Mouse (Mus musculus) A20 (cell line): ENCODE measurements around the gene Olfr12.

Experiments
- DNase-seq: peaks from one replicate; pipeline ENCODE4 v3.0.0-alpha.2; 2011; ENCODE audit warnings: low read depth, low spot score

Gene Olfr12

GRCm38 (mm10) chr1:92617488-92617887 lies at the start of gene Olfr12:
TSS of gene Olfr12 (plus strand) at chr1:92617788.
- no peak for DNase-seq

- no peak for DNase-seq
These were observed 46.6 kb upstream of the Olfr12 start, which contains the start of gene Olfr1413 for GRCm38 (mm10) chr1:92571022-92571421. TSS of gene Olfr1413 (plus strand) at chr1:92571322.

- DNase-seq = no peak
These were observed 32.1 kb upstream of the Olfr12 start, which contains the start of gene Olfr1412 for GRCm38 (mm10) chr1:92585479-92585878. TSS of gene Olfr1412 (plus strand) at chr1:92585779.

- DNase-seq = no peak
These were observed 23.5 kb upstream of the Olfr12 start, which contains the start of gene Olfr1411 for GRCm38 (mm10) chr1:92594111-92594510. TSS of gene Olfr1411 (plus strand) at chr1:92594411.

GRCm38 (mm10) chr1:92596019-92596418 lies 21.6 kb upstream of the Olfr12 start:
- no peak for DNase-seq

- no peak for DNase-seq
These were observed 12.1 kb upstream of the Olfr12 start, which contains the start of gene Olfr1410 for GRCm38 (mm10) chr1:92605482-92605881. TSS of gene Olfr1410 (plus strand) at chr1:92605782.

GRCm38 (mm10) chr1:92607711-92608110 lies 9.9 kb upstream of the Olfr12 start:
- no peak for DNase-seq

GRCm38 (mm10) chr1:92611008-92611407 lies 6.6 kb upstream of the Olfr12 start:
- peak; percentile 67 for DNase-seq

GRCm38 (mm10) chr1:92613175-92613574 lies 4.4 kb upstream of the Olfr12 start:
- no peak for DNase-seq

GRCm38 (mm10) chr1:92614516-92614915 lies 3.1 kb upstream of the Olfr12 start:
- peak; percentile 24 for DNase-seq

GRCm38 (mm10) chr1:92616046-92616445 lies 1.5 kb upstream of the Olfr12 start:
- no peak for DNase-seq

GRCm38 (mm10) chr1:92618360-92618759 lies 772 bp downstream of the Olfr12 start:
- no peak for DNase-seq

- DNase-seq = no peak
These were observed 10.6 kb downstream of the Olfr12 start for GRCm38 (mm10) chr1:92628227-92628626.

- no peak for DNase-seq
These were observed 14.6 kb downstream of the Olfr12 start for GRCm38 (mm10) chr1:92632196-92632595.

- DNase-seq = peak; percentile 57
These were observed 15.4 kb downstream of the Olfr12 start for GRCm38 (mm10) chr1:92632948-92633347.

GRCm38 (mm10) chr1:92633726-92634125 lies 16.1 kb downstream of the Olfr12 start:
- DNase-seq = no peak

GRCm38 (mm10) chr1:92634569-92634968 lies 17.0 kb downstream of the Olfr12 start:
- DNase-seq = no peak

GRCm38 (mm10) chr1:92634976-92635599 lies 17.5 kb downstream of the Olfr12 start:
- no peak for DNase-seq

- no peak for DNase-seq
These were observed 18.4 kb downstream of the Olfr12 start for GRCm38 (mm10) chr1:92636015-92636414.

GRCm38 (mm10) chr1:92636676-92637075 lies 19.1 kb downstream of the Olfr12 start:
- DNase-seq = no peak

GRCm38 (mm10) chr1:92637501-92638172 lies 20.0 kb downstream of the Olfr12 start:
- DNase-seq = no peak

- no peak for DNase-seq
These were observed 20.6 kb downstream of the Olfr12 start for GRCm38 (mm10) chr1:92638181-92638580.

- DNase-seq = no peak
These were observed 21.1 kb downstream of the Olfr12 start for GRCm38 (mm10) chr1:92638736-92639135.
